Mouse (Mus musculus): ENCODE measurements around the gene Ins2.

DNA sequence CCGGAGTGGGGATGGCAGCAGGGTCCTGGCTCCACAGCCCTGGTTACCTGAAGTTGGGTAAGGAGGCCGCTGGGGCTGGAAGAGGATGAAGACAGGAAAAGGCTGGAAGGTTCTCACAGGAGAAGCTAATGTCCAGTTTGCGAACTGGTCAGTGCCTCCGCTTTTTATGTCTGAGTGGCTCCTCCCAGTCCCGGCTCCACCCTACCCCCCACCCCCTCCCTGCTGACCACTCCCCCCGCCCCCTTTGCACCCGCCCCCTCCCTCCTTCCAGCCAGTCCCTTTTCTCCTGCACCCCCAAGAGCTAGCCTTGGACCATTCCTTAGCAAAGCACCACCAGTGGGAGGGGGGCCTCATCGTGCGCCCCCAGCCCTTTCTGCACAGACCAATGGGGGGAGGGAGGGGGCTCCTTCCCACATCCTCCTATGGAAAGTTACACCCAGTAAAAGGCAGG lies 85.8 kb downstream of the Ins2 start:
- no peak for TF ChIP-seq HCFC1 (IDR thresholded peaks at IDR 0.05; ENCODE audit: borderline replicate concordance, insufficient read depth, low read length)
- no peak for TF ChIP-seq ZC3H11A (IDR thresholded peaks at IDR 0.05; ENCODE audit: borderline replicate concordance, low read depth, low read length)
- no peak for TF ChIP-seq MAFK (IDR thresholded peaks at IDR 0.05; ENCODE audit: insufficient read depth, low read depth, low read length)
- TF ChIP-seq ZNF384 (IDR thresholded peaks at IDR 0.05; ENCODE audit: low read depth, low read length), result no peak
